Mouse (Mus musculus) kidney, adult 2 months (tissue): Measurements from ENCODE around the gene Rae1. TPM values are rescaled to one million over a fixed set of nuclear protein-coding genes. Genes with fewer than 3 reads are reported as not detected.

ENCODE experiments used
- DNase-seq: peaks from one replicate; pipeline ENCODE4 v3.0.0; 2021
- H3K27ac ChIP-seq: fragments of 200-500 bp; 2 replicates; pipeline ENCODE4 v1.5.1; 2012; ENCODE audit warnings: low read depth, low read length, control low read depth, inconsistent platforms; ENCODE audit not compliant: insufficient read depth
- H3K27me3 ChIP-seq: fragments of 200-500 bp; replicated peaks from 2 replicates; pipeline ENCODE4 v1.6.1; 2012; ENCODE audit warnings: mild to moderate bottlenecking, moderate library complexity, low read length, inconsistent platforms; ENCODE audit not compliant: control insufficient read depth, insufficient read depth
- H3K36me3 ChIP-seq: fragments of 200-500 bp; 2 replicates; pipeline ENCODE4 v1.6.1; 2012; ENCODE audit warnings: mild to moderate bottlenecking, moderate library complexity, low read length, inconsistent platforms; ENCODE audit not compliant: control insufficient read depth, insufficient read depth
- H3K4me1 ChIP-seq: fragments of 200-500 bp; 2 replicates; pipeline ENCODE4 v1.6.1; 2011; ENCODE audit warnings: low read length; ENCODE audit not compliant: control insufficient read depth, insufficient read depth
- H3K4me3 ChIP-seq: fragments of 200-500 bp; 2 replicates; pipeline ENCODE4 v1.5.1; 2011; ENCODE audit warnings: mild to moderate bottlenecking, low read depth, low read length, control low read depth; ENCODE audit not compliant: insufficient read depth
- CTCF ChIP-seq: fragments of 200-500 bp; conservative IDR thresholded peaks from 2 replicates; pipeline ENCODE4 v1.5.1; 2011; ENCODE audit warnings: low read depth, mild to moderate bottlenecking, control low read depth, low read length, moderate library complexity, mixed read lengths; ENCODE audit not compliant: insufficient read depth, insufficient read length
- POLR2A ChIP-seq: fragments of 200-500 bp; IDR thresholded peaks from one replicate; pipeline ENCODE4 v1.6.1; 2011; ENCODE audit warnings: low read depth, low read length, control low read depth
- WGBS: fragments of 180-500 bp; shearing (Covaris S2); methylation state at CpG from one replicate; pipeline ENCODE4 v1.1.7; 2018; 5-methylcytosine and 5-hydroxymethylcytosine counted together
- polyA plus RNA-seq: library from polyadenylated mRNA; depleted of rRNA; stranded (reverse); fragments of >200 nt; gene quantifications from 2 replicates; pipeline ENCODE4 v1.2.3, GENCODE M21; 2012

Rae1 gene
- polyA plus RNA-seq, 1 experiment = 56.7 TPM

GRCm38 (mm10) chr2:173026286-173026685, 26.4 kb downstream of the Rae1 start:
- H3K36me3 ChIP-seq = no peaks in the 10 kb centered on the region
- no peak for DNase-seq
- no peak overlapping the region for H3K4me3 ChIP-seq
- H3K4me1 ChIP-seq = no peaks in the 10 kb centered on the region; the same call in 1 of the 2 replicates
- no peak overlapping the region for H3K27ac ChIP-seq
- WGBS = 83% methylated on average over 5 of the region's 5 CpGs
- no peaks in the 10 kb centered on the region for H3K27me3 ChIP-seq
- TF ChIP-seq CTCF (no peak), POLR2A (no peak)

- Histone ChIP-seq H3K36me3 (no peaks in the 10 kb centered on the region), H3K27me3 (no peaks in the 10 kb centered on the region), H3K4me1 (no peaks in the 10 kb centered on the region; the same call in 1 of the 2 replicates), H3K27ac (no peak overlapping the region), H3K4me3 (no peak overlapping the region)
- DNase-seq = no peak
- WGBS = 82% methylated on average over 3 of the region's 3 CpGs
- no peak for TF ChIP-seq POLR2A
- TF ChIP-seq CTCF = no peak
These were observed 26.8 kb downstream of the Rae1 start for GRCm38 (mm10) chr2:173026688-173027131.

GRCm38 (mm10) chr2:173027169-173027823, 27.4 kb downstream of the Rae1 start:
- no peaks in the 10 kb centered on the region for H3K36me3 ChIP-seq
- H3K4me1 ChIP-seq = no peaks in the 10 kb centered on the region; the same call in 1 of the 2 replicates
- no peaks in the 10 kb centered on the region for H3K27me3 ChIP-seq
- H3K27ac ChIP-seq = no peak overlapping the region
- 90% methylated on average over 6 of the region's 6 CpGs for WGBS
- no peak for TF ChIP-seq POLR2A
- no peak for TF ChIP-seq CTCF
- DNase-seq = no peak
- no peak overlapping the region for H3K4me3 ChIP-seq

- Histone ChIP-seq H3K4me3 (no peak overlapping the region), H3K36me3 (no peaks in the 10 kb centered on the region), H3K27ac (no peak overlapping the region), H3K27me3 (no peaks in the 10 kb centered on the region), H3K4me1 (no peaks in the 10 kb centered on the region)
- no peak for DNase-seq
- TF ChIP-seq POLR2A (no peak), CTCF (no peak)
- WGBS = 74% methylated on average over 4 of the region's 4 CpGs
These were observed 28.0 kb downstream of the Rae1 start for GRCm38 (mm10) chr2:173027824-173028495.

- WGBS = 92% methylated on average over 3 of the region's 3 CpGs
- no peaks in the 10 kb centered on the region for H3K4me1 ChIP-seq
- H3K27ac ChIP-seq = no peak overlapping the region
- H3K27me3 ChIP-seq = no peaks in the 10 kb centered on the region
- TF ChIP-seq POLR2A = no peak
- TF ChIP-seq CTCF = no peak
- H3K36me3 ChIP-seq = no peaks in the 10 kb centered on the region
- no peak for DNase-seq
- no peak overlapping the region for H3K4me3 ChIP-seq
These were observed 28.7 kb downstream of the Rae1 start for GRCm38 (mm10) chr2:173028508-173029031.

- 77% methylated on average over 12 of the region's 12 CpGs for WGBS
- DNase-seq = no peak
These were observed 30.8 kb downstream of the Rae1 start for GRCm38 (mm10) chr2:173030591-173031338.

More at GRCm38 (mm10) chr2:173030591-173031338, 30.8 kb downstream of the Rae1 start:
- Histone ChIP-seq H3K27me3 (no peaks in the 10 kb centered on the region), H3K27ac (no peak overlapping the region), H3K4me1 (no peaks in the 10 kb centered on the region), H3K36me3 (no peaks in the 10 kb centered on the region), H3K4me3 (no peak overlapping the region)
- no peak for TF ChIP-seq POLR2A
- no peak for TF ChIP-seq CTCF
